Mouse (Mus musculus) midbrain, embryonic 15.5 days (tissue): Measurements from ENCODE around the gene Thumpd1. TPM values are rescaled to one million over a fixed set of nuclear protein-coding genes. Genes with fewer than 3 reads are reported as not detected.

Source experiments
- ATAC-seq: fragments of 200-750 bp; cut with Nextera tagmentation; replicated peaks from 2 replicates; pipeline ENCODE4 v1.8.0; 2017; ENCODE audit warnings: moderate TSS enrichment
- H3K27ac ChIP-seq: fragments of 300-500 bp; sonication (generic); 2 replicates; pipeline ENCODE4 v1.5.1; 2015; ENCODE audit warnings: mild to moderate bottlenecking, inconsistent platforms
- H3K27me3 ChIP-seq: fragments of 300-500 bp; sonication (generic); replicated peaks from 2 replicates; pipeline ENCODE4 v1.6.1; 2015; ENCODE audit warnings: inconsistent platforms
- H3K36me3 ChIP-seq: fragments of 300-500 bp; sonication (generic); replicated peaks from 2 replicates; pipeline ENCODE4 v1.6.1; 2015; ENCODE audit warnings: inconsistent platforms
- H3K4me1 ChIP-seq: fragments of 300-500 bp; sonication (generic); 2 replicates; pipeline ENCODE4 v1.6.1; 2015; ENCODE audit warnings: inconsistent platforms
- H3K4me2 ChIP-seq: fragments of 300-500 bp; sonication (generic); 2 replicates; pipeline ENCODE4 v1.6.1; 2015; ENCODE audit warnings: inconsistent platforms, mild to moderate bottlenecking, moderate library complexity
- H3K4me3 ChIP-seq: fragments of 300-500 bp; sonication (generic); 2 replicates; pipeline ENCODE4 v1.5.1; 2015; ENCODE audit warnings: mild to moderate bottlenecking, inconsistent platforms
- H3K9ac ChIP-seq: fragments of 300-500 bp; sonication (generic); 2 replicates; pipeline ENCODE4 v1.6.1; 2015; ENCODE audit warnings: mild to moderate bottlenecking, inconsistent platforms
- H3K9me3 ChIP-seq: fragments of 300-500 bp; sonication (generic); 2 replicates; pipeline ENCODE4 v1.6.1; 2016; ENCODE audit warnings: inconsistent platforms
- WGBS: fragments of 180-500 bp; shearing (Covaris S2); methylation state at CpG from one replicate; pipeline ENCODE4 v1.1.7; 2015; ENCODE audit warnings: mixed read lengths; 5-methylcytosine and 5-hydroxymethylcytosine counted together
- polyA plus RNA-seq: library from polyadenylated mRNA; unstranded; fragments of >200 nt; fragmentation: Nextera tagmentation; extraction: Ambion mirVana; gene quantifications from 2 replicates; pipeline ENCODE4 v1.2.1, GENCODE M21; 2015

Thumpd1 gene
- polyA plus RNA-seq, 1 experiment from 2014 or later, result 88.2 TPM

DNA sequence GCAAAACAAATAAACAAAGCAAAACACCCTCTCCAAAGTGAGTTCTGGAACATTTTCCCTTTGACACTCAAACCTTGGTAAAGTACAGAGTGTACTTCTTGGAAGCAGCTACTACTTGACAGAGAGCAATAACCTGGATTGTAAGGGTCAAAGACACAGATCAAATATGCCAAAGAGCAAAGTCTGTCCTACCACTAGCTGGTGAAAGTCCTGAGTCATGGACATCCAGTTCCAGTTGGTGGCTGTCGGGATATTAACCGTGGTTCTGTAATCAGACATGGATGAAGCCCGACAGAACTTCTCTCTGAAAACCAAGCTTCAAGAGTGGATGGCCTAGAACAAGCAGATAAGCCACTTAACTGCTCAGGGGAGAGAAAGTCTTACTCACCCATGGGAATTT, 52.7 kb downstream of the Thumpd1 start:
- Histone ChIP-seq H3K4me2 (no peak overlapping the region), H3K27ac (no peak overlapping the region), H3K27me3 (no peaks in the 10 kb centered on the region), H3K4me3 (no peak overlapping the region), H3K4me1 (no peaks in the 10 kb centered on the region), H3K9ac (no peak overlapping the region), H3K36me3 (no peaks in the 10 kb centered on the region), H3K9me3 (no peaks in the 10 kb centered on the region)
- 91% methylated on average over 3 of the region's 3 CpGs for WGBS
- ATAC-seq, result no peak

Other genes with a start within 250 kb of the Thumpd1 start
- gene Umod, start 241.5 kb downstream of the Thumpd1 start, polyA plus RNA-seq, result not detected in 2 replicates
- 0.15 TPM in 1 of 2 replicates, not detected in the other for gene Acsm5, start 201.3 kb downstream of the Thumpd1 start, polyA plus RNA-seq
- gene Pdilt, start 197.3 kb downstream of the Thumpd1 start, polyA plus RNA-seq, result not detected in 2 replicates
- not detected in 2 replicates for gene Acsm2, start 166.5 kb downstream of the Thumpd1 start, polyA plus RNA-seq
- 0.19 TPM in 1 of 2 replicates, not detected in the other for gene Acsm1, start 113.8 kb downstream of the Thumpd1 start, polyA plus RNA-seq
- not detected in 2 replicates for gene Acsm4, start 30.8 kb downstream of the Thumpd1 start, polyA plus RNA-seq
- not detected in 2 replicates for gene Acsm3, start 40.1 kb upstream of the Thumpd1 start, polyA plus RNA-seq
- 10.1 and 10.8 TPM in 2 replicates for gene Rexo5, start 73.2 kb upstream of the Thumpd1 start, polyA plus RNA-seq
- gene Eri2, start 73.3 kb upstream of the Thumpd1 start, polyA plus RNA-seq, result 15.2 and 16.3 TPM in 2 replicates
- 18.0 and 18.6 TPM in 2 replicates for gene Lyrm1, start 175.1 kb upstream of the Thumpd1 start, polyA plus RNA-seq
- gene Dcun1d3, start 175.5 kb upstream of the Thumpd1 start, polyA plus RNA-seq, result 18.3 and 19.9 TPM in 2 replicates